In the genomic region with DNA sequence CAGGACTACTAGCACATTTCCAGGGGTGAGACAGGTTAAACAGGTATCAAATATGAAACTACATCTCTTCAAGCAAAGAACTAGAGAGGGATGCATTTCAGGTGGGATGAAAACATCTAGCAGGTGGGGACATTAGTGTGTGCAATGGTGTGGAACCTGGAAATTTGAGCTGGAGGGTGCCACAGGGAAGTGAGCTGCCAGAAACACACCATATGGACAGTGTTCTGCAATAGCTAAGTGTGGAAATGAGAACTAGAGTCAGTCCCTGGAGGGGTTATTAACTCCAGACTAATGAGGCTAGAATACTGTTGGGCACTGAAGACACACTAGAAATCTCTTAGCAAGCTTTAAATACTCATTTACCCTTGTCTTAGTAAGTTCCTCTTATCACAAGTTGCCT, we compare ENCODE assay signal across 16 mouse cellular contexts.
DNase-seq lines count a peak whose midpoint lies in the region; ATAC-seq and TF ChIP-seq lines count a peak whose summit lies in the region.
"Had no signal": no experiment of that assay in that cellular context is flagged by ENCODE, and none has a peak within 500 bp of the region (broad histone marks: within the 10 kb centered on the region; RNA-seq: fewer than 3 reads in every experiment).

No protein-coding gene starts in this region.

- H3K4me3 ChIP-seq in kidney, embryonic 14.5 days (ENCODE audit: low read length): no peak overlapping the region
- no peak overlapping the region for H3K4me3 ChIP-seq in intestine, postnatal 0 days (ENCODE audit: low read depth, low read length)
- H3K4me3 ChIP-seq: liver, embryonic 12.5 days had no signal

- H3K27me3 ChIP-seq in kidney, embryonic 14.5 days (ENCODE audit: control insufficient read depth, insufficient read depth, low read length): no peaks in the 10 kb centered on the region
- no peaks in the 10 kb centered on the region for H3K27me3 ChIP-seq in intestine, postnatal 0 days (replicated peaks; ENCODE audit: control insufficient read depth, insufficient read depth, low read length)
- H3K27me3 ChIP-seq: liver, embryonic 12.5 days had no signal

- no peak overlapping the region for H3K4me2 ChIP-seq in kidney, embryonic 14.5 days (replicated peaks; ENCODE audit: low read depth, low read length)
- H3K4me2 ChIP-seq in intestine, postnatal 0 days (replicated peaks; ENCODE audit: low read depth): no peak overlapping the region
- H3K4me2 ChIP-seq: liver, embryonic 12.5 days had no signal

- no peaks in the 10 kb centered on the region for H3K4me1 ChIP-seq in kidney, embryonic 14.5 days (ENCODE audit: control insufficient read depth, insufficient read depth, low read length)
- H3K4me1 ChIP-seq in intestine, postnatal 0 days (replicated peaks; ENCODE audit: control insufficient read depth, insufficient read depth, low read length): no peaks in the 10 kb centered on the region
- H3K4me1 ChIP-seq: liver, embryonic 12.5 days had no signal

- TF ChIP-seq POLR2A in brain, embryonic 14.5 days (IDR thresholded peaks at IDR 0.05; ENCODE audit: borderline replicate concordance, extremely low read depth, insufficient read depth, insufficient read length, poor library complexity, severe bottlenecking): no peak

- H3K36me3 ChIP-seq in kidney, embryonic 14.5 days (ENCODE audit: control insufficient read depth, insufficient read depth, low read length): no peaks in the 10 kb centered on the region
- H3K36me3 ChIP-seq in intestine, postnatal 0 days (ENCODE audit: control insufficient read depth, insufficient read depth): no peaks in the 10 kb centered on the region
- H3K36me3 ChIP-seq: liver, embryonic 12.5 days had no signal

- no peak overlapping the region for H3K9ac ChIP-seq in kidney, embryonic 14.5 days (ENCODE audit: low read depth, low read length)
- H3K9ac ChIP-seq in intestine, postnatal 0 days (ENCODE audit: low read depth, low read length): no peak overlapping the region
- H3K9ac ChIP-seq: liver, embryonic 12.5 days had no signal

- no peak for TF ChIP-seq CTCF in brain, embryonic 14.5 days (IDR thresholded peaks at IDR 0.05; ENCODE audit: borderline replicate concordance, extremely low read depth, insufficient read depth, insufficient read length)
- TF ChIP-seq CTCF in intestine, postnatal 0 days (IDR thresholded peaks at IDR 0.05; ENCODE audit: low read depth): no peak

- ATAC-seq in kidney, embryonic 14.5 days (ENCODE audit: low FRiP score, low TSS enrichment): peak; percentile 85; the same call in 1 of the 2 replicates
- no peak for ATAC-seq in intestine, postnatal 0 days
- ATAC-seq: CD4-positive, CD25-positive, alpha-beta regulatory T cell, adult 4 months; liver, embryonic 12.5 days had no signal

- DNase-seq in kidney, postnatal 10 days: no peak
- DNase-seq in brain, embryonic 14.5 days (ENCODE audit: low read depth): peak; percentile 53
- DNase-seq in cerebellum, adult 11-12 months: peak; percentile 83
- DNase-seq in cerebellum, postnatal 36 days: peak; percentile 62 to 69
- no peak for DNase-seq in frontal cortex, postnatal 36 days (ENCODE audit: low spot score in 2 of 2)
- DNase-seq in lung, postnatal 25 days (ENCODE audit: low spot score): no peak
- DNase-seq: adrenal gland, postnatal 10 days; heart, adult 11 months; layer of hippocampus, adult 9-11 months; right cerebral cortex, postnatal 25 days; thymus, postnatal 4 days had no signal

- no peaks in the 10 kb centered on the region for H3K9me3 ChIP-seq in kidney, embryonic 14.5 days (ENCODE audit: control insufficient read depth, low read length)
- no peaks in the 10 kb centered on the region for H3K9me3 ChIP-seq in intestine, postnatal 0 days (ENCODE audit: control insufficient read depth)
- H3K9me3 ChIP-seq: liver, embryonic 12.5 days had no signal

- H3K27ac ChIP-seq in kidney, embryonic 14.5 days (ENCODE audit: low read depth, low read length): no peak overlapping the region
- H3K27ac ChIP-seq in intestine, postnatal 0 days (ENCODE audit: low read depth, low read length): no peak overlapping the region
- H3K27ac ChIP-seq: kidney, postnatal 0 days; liver, embryonic 12.5 days had no signal

Comparison
In these comparisons a context has a peak if more than half of its experiments do, and no peak if none do; other contexts are left out.
1. DNase-seq: peak in brain, embryonic 14.5 days (single experiment), cerebellum, adult 11-12 months (single experiment) and cerebellum, postnatal 36 days (2 of 2); none in kidney, postnatal 10 days (single experiment), frontal cortex, postnatal 36 days (0 of 2) and lung, postnatal 25 days (single experiment).